Mouse (Mus musculus) limb, embryonic 11.5 days (tissue): ENCODE measurements around the gene Zfp84. TPM values are rescaled to one million over a fixed set of nuclear protein-coding genes. Genes with fewer than 3 reads are reported as not detected.

Experiments
- ATAC-seq: fragments of 200-750 bp; cut with Nextera tagmentation; 2 replicates; pipeline ENCODE4 v1.8.0; 2017; ENCODE audit warnings: low read depth; ENCODE audit not compliant: insufficient number of reproducible peaks, low FRiP score, low TSS enrichment
- DNase-seq: peaks from one replicate; pipeline ENCODE4 v3.0.0-alpha.2; 2015; ENCODE audit warnings: low spot score
- H3K27ac ChIP-seq: fragments of 300-500 bp; sonication (generic); replicated peaks from 2 replicates; pipeline ENCODE4 v1.5.1; 2014; ENCODE audit warnings: low read depth, mild to moderate bottlenecking, low read length
- H3K27me3 ChIP-seq: fragments of 300-500 bp; sonication (generic); 2 replicates; pipeline ENCODE4 v1.6.1; 2014; ENCODE audit warnings: mild to moderate bottlenecking, low read length, mixed read lengths; ENCODE audit not compliant: control insufficient read depth, insufficient read depth
- H3K36me3 ChIP-seq: fragments of 300-500 bp; sonication (generic); 2 replicates; pipeline ENCODE4 v1.6.1; 2014; ENCODE audit warnings: mild to moderate bottlenecking, low read length, moderate library complexity, mixed read lengths; ENCODE audit not compliant: control insufficient read depth, insufficient read depth
- H3K4me1 ChIP-seq: fragments of 300-500 bp; sonication (generic); 2 replicates; pipeline ENCODE4 v1.6.1; 2014; ENCODE audit warnings: low read length, mixed read lengths; ENCODE audit not compliant: control insufficient read depth, insufficient read depth
- H3K4me2 ChIP-seq: fragments of 300-500 bp; sonication (generic); 2 replicates; pipeline ENCODE4 v1.6.1; 2014; ENCODE audit warnings: low read depth, mild to moderate bottlenecking, moderate library complexity; ENCODE audit not compliant: severe bottlenecking
- H3K4me3 ChIP-seq: fragments of 300-500 bp; sonication (generic); 2 replicates; pipeline ENCODE4 v1.5.1; 2014; ENCODE audit warnings: low read depth, low read length
- H3K9ac ChIP-seq: fragments of 300-500 bp; sonication (generic); 2 replicates; pipeline ENCODE4 v1.6.1; 2014; ENCODE audit warnings: mild to moderate bottlenecking, low read length
- H3K9me3 ChIP-seq: fragments of 300-500 bp; sonication (generic); 2 replicates; pipeline ENCODE4 v1.6.1; 2016; ENCODE audit warnings: low read length; ENCODE audit not compliant: control insufficient read depth
- WGBS: fragments of 180-500 bp; shearing (Covaris S2); extraction: QIAGEN DNeasy Blood & Tissue Kit; methylation state at CpG from one replicate; pipeline ENCODE4 v1.1.7; 2014; 5-methylcytosine and 5-hydroxymethylcytosine counted together
- polyA plus RNA-seq: library from polyadenylated mRNA; unstranded; fragments of >200 nt; fragmentation: Nextera tagmentation; extraction: Ambion mirVana; gene quantifications from 2 replicates; pipeline ENCODE4 v1.2.1, GENCODE M21; 2014

The Zfp84 gene
- polyA plus RNA-seq, 1 experiment from 2014 or later, result 13.6 TPM

DNA sequence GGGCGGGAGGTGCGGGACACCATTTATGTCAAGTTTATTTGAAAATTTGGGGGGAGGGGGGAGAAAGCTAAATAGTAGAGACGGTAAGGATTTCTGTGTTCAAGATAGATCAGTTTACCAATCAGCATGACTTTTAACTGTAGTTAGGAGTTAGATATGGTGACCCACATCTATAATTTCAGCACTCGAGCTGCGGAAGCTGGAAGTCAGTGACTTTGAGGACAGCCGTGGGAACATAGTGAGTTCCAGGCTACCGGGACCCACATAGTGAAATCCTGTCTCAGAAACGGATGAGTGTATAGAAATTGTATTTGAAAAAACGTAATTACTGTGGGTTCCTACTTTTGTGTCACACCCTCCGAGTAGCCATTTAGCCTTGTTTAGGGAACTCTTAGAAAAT is 628 bp downstream of the Zfp84 start:
- Histone ChIP-seq H3K9ac (peak overlapping the region; percentile 63), H3K4me1 (peaks cover 3% of the 10 kb centered on the region; the same call in 1 of the 2 replicates), H3K36me3 (peaks cover 3% of the 10 kb centered on the region; the same call in 1 of the 2 replicates), H3K27ac (no peak overlapping the region), H3K4me2 (peak overlapping the region; percentile 74), H3K27me3 (no peaks in the 10 kb centered on the region), H3K4me3 (peak overlapping the region; percentile 67), H3K9me3 (no peaks in the 10 kb centered on the region)
- DNase-seq (no peak), ATAC-seq (no peak)
- WGBS, result 8% methylated on average over 10 of the region's 10 CpGs

DNA sequence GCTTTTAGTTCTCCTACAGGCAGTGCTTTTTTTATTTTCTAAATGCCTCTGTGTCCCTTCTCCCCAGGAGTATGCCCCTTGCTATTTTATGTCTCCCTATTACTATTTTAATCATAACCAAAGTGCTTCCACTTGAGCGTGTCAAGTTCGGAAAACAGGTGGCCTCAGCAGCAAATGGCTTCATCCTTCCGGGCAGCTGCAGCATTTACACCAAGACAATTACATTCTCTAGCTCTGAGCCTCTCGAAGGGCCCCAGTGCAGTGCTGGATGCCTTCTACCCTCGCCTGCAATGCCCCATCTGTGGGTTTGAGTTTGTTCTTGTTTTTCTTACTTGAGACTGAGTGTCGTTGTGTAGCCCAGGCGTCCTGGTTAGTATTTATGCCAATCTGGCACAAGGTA is 5.2 kb downstream of the Zfp84 start:
- H3K27ac ChIP-seq, result no peak overlapping the region
- 89% methylated on average over 7 of the region's 7 CpGs for WGBS

DNA sequence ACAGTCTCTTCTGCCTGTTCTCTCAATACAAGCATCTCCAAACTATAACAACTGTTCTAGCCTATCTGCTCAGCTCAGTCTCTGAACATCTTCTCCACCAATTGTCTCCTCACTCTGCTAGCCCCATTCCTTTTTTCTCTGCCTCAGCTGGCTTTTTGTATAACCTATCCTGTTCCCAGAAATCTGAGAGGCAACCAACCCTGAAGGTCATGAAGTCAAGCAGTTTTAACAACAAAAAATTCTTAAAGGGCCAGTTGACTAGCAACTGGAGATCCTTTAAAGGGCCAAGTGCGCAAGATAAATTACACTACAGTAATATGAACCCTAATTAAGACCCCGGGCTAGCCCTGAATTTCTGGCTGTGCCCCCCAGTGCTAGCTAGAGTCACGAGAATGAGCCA is 6.0 kb downstream of the Zfp84 start:
- DNase-seq (no peak), ATAC-seq (no peak)
- H3K9ac ChIP-seq, result no peak overlapping the region
- peaks cover 2% of the 10 kb centered on the region; the same call in 1 of the 2 replicates for H3K4me1 ChIP-seq
- H3K4me3 ChIP-seq, result no peak overlapping the region
- no peaks in the 10 kb centered on the region; the same call in 1 of the 2 replicates for H3K9me3 ChIP-seq
- H3K27ac ChIP-seq, result no peak overlapping the region
- H3K4me2 ChIP-seq, result no peak overlapping the region
- peaks cover 33% of the 10 kb centered on the region for H3K36me3 ChIP-seq
- H3K27me3 ChIP-seq, result no peaks in the 10 kb centered on the region
- whole genome bisulfite sequencing, result 88% methylated on average over 3 of the region's 3 CpGs

More for the DNA sequence above, 5.2 kb downstream of the Zfp84 start:
- H3K9ac ChIP-seq, result no peak overlapping the region
- no peaks in the 10 kb centered on the region for H3K27me3 ChIP-seq
- H3K4me2 ChIP-seq, result no peak overlapping the region
- H3K36me3 ChIP-seq, result peaks cover 33% of the 10 kb centered on the region
- ATAC-seq (no peak), DNase-seq (no peak)
- H3K4me3 ChIP-seq, result no peak overlapping the region
- H3K4me1 ChIP-seq, result peaks cover 3% of the 10 kb centered on the region; the same call in 1 of the 2 replicates
- H3K9me3 ChIP-seq, result no peaks in the 10 kb centered on the region; the same call in 1 of the 2 replicates

DNA sequence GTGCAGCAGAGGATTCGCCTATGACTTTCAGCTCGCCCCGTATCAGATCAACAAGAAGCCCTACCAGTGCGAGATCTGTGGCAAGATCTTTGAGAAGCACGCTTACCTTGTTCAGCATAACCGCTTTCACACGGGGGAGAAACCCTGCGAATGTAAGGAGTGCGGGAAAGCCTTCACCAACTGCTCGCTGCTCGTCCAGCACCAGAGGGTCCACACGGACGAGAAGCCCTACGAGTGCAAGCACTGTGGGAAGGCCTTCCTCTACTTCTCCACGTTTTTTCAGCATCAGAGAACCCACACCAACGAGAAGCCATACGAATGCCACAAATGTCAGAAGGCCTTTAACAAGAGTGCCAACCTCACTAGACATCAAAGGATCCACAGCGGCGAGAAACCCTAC is 8.2 kb downstream of the Zfp84 start:
- H3K27ac ChIP-seq, result no peak overlapping the region
- H3K36me3 ChIP-seq, result peaks cover 33% of the 10 kb centered on the region
- no peaks in the 10 kb centered on the region for H3K27me3 ChIP-seq
- ATAC-seq, result no peak
- no peak overlapping the region for H3K4me3 ChIP-seq
- no peaks in the 10 kb centered on the region; the same call in 1 of the 2 replicates for H3K9me3 ChIP-seq
- no peak overlapping the region for H3K9ac ChIP-seq
- no peak for DNase-seq
- 96% methylated on average over 19 of the region's 19 CpGs for WGBS
- no peaks in the 10 kb centered on the region for H3K4me1 ChIP-seq
- no peak overlapping the region for H3K4me2 ChIP-seq

DNA sequence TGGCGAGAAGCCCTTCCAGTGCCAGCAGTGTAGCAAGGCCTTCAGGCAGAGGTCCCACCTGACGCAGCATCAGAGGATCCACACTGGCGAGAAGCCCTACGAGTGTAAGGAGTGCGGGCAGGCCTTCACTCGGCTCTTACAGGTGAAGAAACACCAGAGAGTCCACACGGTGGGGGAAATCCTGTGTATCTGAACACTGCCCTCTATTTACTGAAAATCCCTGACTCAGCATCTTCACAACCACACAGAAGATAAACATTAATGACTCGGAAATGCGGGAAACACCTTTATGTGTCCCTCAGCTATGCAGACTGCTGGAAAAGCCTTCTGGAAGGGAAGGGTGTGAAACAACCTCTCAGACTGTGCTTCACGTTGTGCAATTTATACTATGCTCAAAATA is 9.0 kb downstream of the Zfp84 start:
- Histone ChIP-seq H3K4me2 (no peak overlapping the region), H3K27ac (no peak overlapping the region), H3K4me3 (no peak overlapping the region), H3K9me3 (no peaks in the 10 kb centered on the region; the same call in 1 of the 2 replicates), H3K9ac (no peak overlapping the region), H3K36me3 (peaks cover 33% of the 10 kb centered on the region), H3K4me1 (no peaks in the 10 kb centered on the region), H3K27me3 (no peaks in the 10 kb centered on the region)
- no peak for ATAC-seq
- 94% methylated on average over 10 of the region's 10 CpGs for WGBS
- DNase-seq, result no peak

DNA sequence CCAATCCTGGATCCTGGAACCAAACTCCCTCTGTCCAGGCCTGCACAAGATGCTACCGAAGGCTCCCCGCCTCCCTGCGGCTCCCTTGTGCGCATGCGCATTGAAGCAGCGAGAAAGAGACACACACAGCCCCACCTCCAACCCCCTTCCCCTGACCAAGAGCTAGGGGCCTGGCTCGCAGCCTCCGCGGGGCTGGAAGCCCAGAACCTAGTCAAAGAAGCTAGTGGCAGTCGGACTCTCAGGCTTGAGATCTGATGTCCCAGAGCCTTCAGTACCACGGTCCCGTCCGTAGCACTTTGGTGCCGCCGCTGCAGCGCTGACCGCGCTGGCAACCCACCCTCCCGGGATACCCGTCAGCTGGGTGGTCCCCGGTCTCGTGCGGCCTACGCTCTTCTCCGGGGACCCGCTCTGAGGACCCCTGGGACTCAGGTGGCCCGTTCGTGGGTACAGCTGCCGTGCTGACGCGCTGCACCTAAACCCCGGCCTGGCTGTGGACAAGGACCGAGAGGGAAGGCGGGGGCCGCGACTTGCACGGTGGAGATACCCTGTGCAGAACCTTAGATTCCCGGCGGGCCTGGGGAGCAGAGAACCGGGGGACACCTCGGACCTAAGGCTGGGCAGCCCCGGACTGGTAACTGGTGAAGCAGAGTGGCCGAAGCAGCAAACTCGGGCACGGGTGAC is 15.7 kb downstream of the Zfp84 start, which contains the start of gene Zfp30:
Gene Zfp30, plus strand, starts transcription at position 128 of the 681 bp plus-strand sequence.
- under 1% methylated on average over 45 of the region's 45 CpGs for WGBS

DNA sequence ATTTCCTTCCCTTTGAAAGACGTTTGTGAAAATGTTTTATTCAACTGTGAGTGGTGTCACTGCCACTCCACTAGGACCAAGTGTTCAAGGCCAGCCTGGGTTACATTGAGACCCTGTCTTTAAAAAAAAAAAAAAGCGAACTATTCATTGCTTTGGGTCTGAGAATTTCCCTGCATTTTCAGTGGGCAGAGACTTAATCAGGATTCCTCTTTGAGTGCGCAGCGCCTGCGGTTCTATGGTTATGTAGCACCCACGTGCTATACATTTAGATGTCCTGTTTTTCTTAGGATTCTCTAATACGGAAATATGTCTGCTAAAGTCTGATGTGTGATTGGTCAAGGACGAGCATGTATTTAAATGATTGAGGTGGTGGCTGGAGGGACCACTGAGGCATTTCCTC is 16.7 kb downstream of the Zfp84 start:
- H3K9me3 ChIP-seq, result no peaks in the 10 kb centered on the region
- H3K9ac ChIP-seq, result no peak overlapping the region
- no peak for ATAC-seq
- H3K4me3 ChIP-seq, result peak overlapping the region; percentile 82
- peaks cover 9% of the 10 kb centered on the region for H3K36me3 ChIP-seq
- no peaks in the 10 kb centered on the region for H3K27me3 ChIP-seq
- peak overlapping the region; percentile 78 for H3K4me2 ChIP-seq
- H3K4me1 ChIP-seq, result peaks cover 6% of the 10 kb centered on the region
- WGBS, result 69% methylated on average over 8 of the region's 8 CpGs
- no peak overlapping the region for H3K27ac ChIP-seq
- DNase-seq, result no peak

More for the DNA sequence above, 15.7 kb downstream of the Zfp84 start, which contains the start of gene Zfp30:
- ATAC-seq, result peak; percentile 96
- H3K9me3 ChIP-seq, result no peaks in the 10 kb centered on the region
- peaks cover 6% of the 10 kb centered on the region for H3K4me1 ChIP-seq
- H3K27me3 ChIP-seq, result no peaks in the 10 kb centered on the region
- H3K36me3 ChIP-seq, result peaks cover under 1% of the 10 kb centered on the region; the same call in 1 of the 2 replicates
- H3K27ac ChIP-seq, result peak within 1 kb of the TSS; percentile 64
- H3K9ac ChIP-seq, result peak within 1 kb of the TSS; percentile 89
- peak; percentile 93 for DNase-seq
- peak within 1 kb of the TSS; percentile 82 for H3K4me3 ChIP-seq
- H3K4me2 ChIP-seq, result peak within 1 kb of the TSS; percentile 78

DNA sequence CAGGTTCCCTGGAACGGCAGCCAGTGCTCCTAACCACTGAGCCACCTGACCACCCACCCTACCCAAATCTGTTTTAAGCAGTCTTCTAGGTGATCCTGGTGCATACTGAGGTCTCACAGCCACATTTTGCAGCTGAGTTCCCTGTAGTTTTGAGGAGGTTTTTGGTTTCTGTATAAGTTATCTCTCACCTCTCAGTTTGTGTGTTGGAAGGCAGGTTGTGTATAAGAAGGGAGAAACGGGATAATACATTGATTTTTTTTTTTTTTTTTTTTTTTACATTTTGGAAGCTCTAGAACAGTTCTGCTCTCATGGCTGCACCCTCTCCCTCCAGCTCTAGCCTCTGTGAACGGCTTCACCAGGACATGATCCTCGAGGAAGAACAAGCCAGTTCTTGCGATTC is 17.5 kb downstream of the Zfp84 start:
- DNase-seq (no peak), ATAC-seq (no peak)
- peak overlapping the region; percentile 12; the same call in 1 of the 2 replicates for H3K4me3 ChIP-seq
- no peaks in the 10 kb centered on the region for H3K27me3 ChIP-seq
- peak overlapping the region; percentile 37; the same call in 1 of the 2 replicates for H3K9ac ChIP-seq
- 81% methylated on average over 5 of the region's 5 CpGs for WGBS
- no peak overlapping the region for H3K27ac ChIP-seq
- H3K9me3 ChIP-seq, result no peaks in the 10 kb centered on the region
- H3K4me1 ChIP-seq, result peaks cover 6% of the 10 kb centered on the region
- peaks cover 10% of the 10 kb centered on the region for H3K36me3 ChIP-seq
- peak overlapping the region; percentile 78 for H3K4me2 ChIP-seq
